Mouse (Mus musculus): Measurements from ENCODE around the gene Gtpbp2. TPM values are rescaled to one million over a fixed set of nuclear protein-coding genes. Genes with fewer than 3 reads are reported as not detected.

Gtpbp2 gene
- polyA plus RNA-seq, 1 experiment: 145 TPM

GRCm38 (mm10) chr17:46188829-46189228 is 28.0 kb downstream of the Gtpbp2 start:
- 87% methylated on average over 2 of the region's 2 CpGs for WGBS
- DNase-seq (ENCODE audit: low read depth, low spot score): no peak

GRCm38 (mm10) chr17:46201151-46201550 is 40.3 kb downstream of the Gtpbp2 start:
- DNase-seq (ENCODE audit: low read depth, low spot score): no peak
- WGBS: 25% methylated on average over 6 of the region's 6 CpGs

GRCm38 (mm10) chr17:46202421-46203071 is 41.7 kb downstream of the Gtpbp2 start, which contains the start of the genes Polh and Xpo5:
Gene Polh, minus strand, starts transcription at chr17:46202645.
Gene Xpo5, plus strand, starts transcription at chr17:46202782.
- peak; percentile 72 for DNase-seq (ENCODE audit: low read depth, low spot score)
- WGBS: under 1% methylated on average over 65 of the region's 66 CpGs

DNA sequence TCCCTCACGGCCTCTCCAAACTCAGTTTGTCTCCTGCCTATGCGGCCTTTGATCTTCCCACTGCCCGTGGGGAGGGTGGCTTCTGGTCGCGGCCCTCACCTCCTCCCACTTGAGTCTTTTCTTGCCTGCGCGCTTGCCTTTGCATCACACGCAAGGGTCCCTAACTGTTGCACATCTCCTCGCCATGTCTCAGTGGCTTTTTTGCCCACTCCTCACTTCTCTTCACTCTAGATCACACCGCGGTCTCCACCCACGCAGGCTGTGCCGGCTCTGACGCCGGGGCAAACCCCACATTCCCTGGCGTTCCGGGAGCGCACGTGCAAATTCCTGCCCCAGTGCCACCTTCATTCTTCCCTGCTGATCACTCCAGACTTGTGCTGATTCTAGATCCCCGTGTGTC is 42.2 kb downstream of the Gtpbp2 start:
- DNase-seq (ENCODE audit: low read depth, low spot score): no peak

DNA sequence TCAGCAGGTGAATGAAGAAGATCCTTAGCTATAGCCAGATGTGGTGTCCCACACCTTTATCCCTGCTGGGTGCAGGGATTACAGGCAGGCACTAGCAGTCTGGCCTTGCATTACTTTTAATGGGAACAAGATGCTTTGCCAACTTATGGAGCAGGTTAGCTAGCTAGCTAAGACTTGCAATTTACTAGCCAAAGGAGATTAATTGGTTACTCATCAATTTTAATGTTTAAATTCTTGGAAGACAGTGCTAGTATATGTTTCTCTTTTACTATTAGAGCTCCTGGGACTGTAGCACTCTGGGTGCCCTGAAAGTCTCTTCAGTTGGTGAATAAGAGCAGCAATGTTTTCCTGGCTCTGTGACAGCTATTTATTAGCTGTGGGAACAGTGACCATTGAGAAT is 45.8 kb downstream of the Gtpbp2 start:
- no peak for DNase-seq (ENCODE audit: low read depth, low spot score)

More for the DNA sequence above, 42.2 kb downstream of the Gtpbp2 start:
- under 1% methylated on average over 20 of the region's 20 CpGs for WGBS

- WGBS: 39% methylated on average over 3 of the region's 3 CpGs
- DNase-seq (ENCODE audit: low read depth, low spot score): no peak
These were observed 49.7 kb downstream of the Gtpbp2 start for GRCm38 (mm10) chr17:46210550-46210949.

Other genes starting within 250 kb of the Gtpbp2 start
- gene Vegfa, start 128.7 kb upstream of the Gtpbp2 start, polyA plus RNA-seq (2012; rRNA removed): 82.7 and 121 TPM in 2 replicates
- 46.9 and 47.4 TPM in 2 replicates for gene Mrps18a, start 50.0 kb upstream of the Gtpbp2 start, polyA plus RNA-seq (2012; rRNA removed)
- 2.6 and 2.8 TPM in 2 replicates for gene Rsph9, start 16.8 kb upstream of the Gtpbp2 start, polyA plus RNA-seq (2012; rRNA removed)
- gene Mad2l1bp, start 7.5 kb upstream of the Gtpbp2 start, polyA plus RNA-seq (2012; rRNA removed): 33.7 and 37.4 TPM in 2 replicates
- gene Polh, start 41.6 kb downstream of the Gtpbp2 start, polyA plus RNA-seq (2012; rRNA removed): 4.2 and 4.4 TPM in 2 replicates
- gene Xpo5, start 41.8 kb downstream of the Gtpbp2 start, polyA plus RNA-seq (2012; rRNA removed): 17.1 and 18.2 TPM in 2 replicates
- 44.9 and 47.8 TPM in 2 replicates for gene Polr1c, start 87.0 kb downstream of the Gtpbp2 start, polyA plus RNA-seq (2012; rRNA removed)
- gene Yipf3, start 87.0 kb downstream of the Gtpbp2 start, polyA plus RNA-seq (2012; rRNA removed): 170 and 187 TPM in 2 replicates
- 0.74 and 0.92 TPM in 2 replicates for gene Lrrc73, start 92.5 kb downstream of the Gtpbp2 start, polyA plus RNA-seq (2012; rRNA removed)
- 27.3 and 47.7 TPM in 2 replicates for gene Tjap1, start 122.0 kb downstream of the Gtpbp2 start, polyA plus RNA-seq (2012; rRNA removed)
- gene Dlk2, start 136.4 kb downstream of the Gtpbp2 start, polyA plus RNA-seq (2012; rRNA removed): 0.07 and 0.19 TPM in 2 replicates
- 13.5 and 25.8 TPM in 2 replicates for gene Abcc10, start 167.3 kb downstream of the Gtpbp2 start, polyA plus RNA-seq (2012; rRNA removed)
- 1.9 and 4.5 TPM in 2 replicates for gene Zfp318, start 222.7 kb downstream of the Gtpbp2 start, polyA plus RNA-seq (2012; rRNA removed)

Measured in large intestine, adult 2 months (tissue).